Mouse (Mus musculus): Measurements from ENCODE around the gene Olfr648. TPM values are rescaled to one million over a fixed set of nuclear protein-coding genes. Genes with fewer than 3 reads are reported as not detected.

Gene Olfr648
- polyA plus RNA-seq, 1 experiment from 2014 or later = 0.10 TPM

- 65% methylated on average over 6 of the region's 6 CpGs for WGBS
- Histone ChIP-seq H3K4me3 (replicated peaks) (no peak overlapping the region), H3K36me3 (no peaks in the 10 kb centered on the region), H3K9me3 (replicated peaks) (no peaks in the 10 kb centered on the region), H3K27me3 (no peaks in the 10 kb centered on the region), H3K4me1 (no peaks in the 10 kb centered on the region), H3K27ac (no peak overlapping the region), H3K4me2 (no peak overlapping the region), H3K9ac (no peak overlapping the region)
- ATAC-seq (replicated peaks; ENCODE audit: low FRiP score) = 0 out of 2 replicates have a peak, but pooled peaks have one; percentile 46
Measured at GRCm38 (mm10) chr7:104169634-104170204, 13.5 kb downstream of the Olfr648 start.

GRCm38 (mm10) chr7:104167105-104167504 is 16.1 kb downstream of the Olfr648 start:
- no peaks in the 10 kb centered on the region for H3K36me3 ChIP-seq
- no peaks in the 10 kb centered on the region for H3K9me3 ChIP-seq (replicated peaks)
- H3K4me2 ChIP-seq = no peak overlapping the region
- no peak overlapping the region for H3K4me3 ChIP-seq (replicated peaks)
- H3K9ac ChIP-seq = no peak overlapping the region
- H3K4me1 ChIP-seq = no peaks in the 10 kb centered on the region
- WGBS = 79% methylated on average over 6 of the region's 6 CpGs
- H3K27me3 ChIP-seq = no peaks in the 10 kb centered on the region
- ATAC-seq (replicated peaks; ENCODE audit: low FRiP score) = 0 out of 2 replicates have a peak, but pooled peaks have one; percentile 18
- no peak overlapping the region for H3K27ac ChIP-seq

- Histone ChIP-seq H3K27ac (no peak within 1 kb of the TSS), H3K4me3 (replicated peaks) (no peak within 1 kb of the TSS), H3K36me3 (no peaks in the 10 kb centered on the region), H3K4me2 (no peak within 1 kb of the TSS), H3K27me3 (no peaks in the 10 kb centered on the region), H3K9ac (no peak within 1 kb of the TSS), H3K4me1 (no peaks in the 10 kb centered on the region), H3K9me3 (replicated peaks) (no peaks in the 10 kb centered on the region)
- no peak for ATAC-seq (replicated peaks; ENCODE audit: low FRiP score)
- 86% methylated on average over 2 of the region's 2 CpGs for WGBS
Measured at GRCm38 (mm10) chr7:104150456-104150855, 32.7 kb downstream of the Olfr648 start, which contains the start of gene Ubqlnl. Gene Ubqlnl, minus strand, starts transcription at chr7:104150556.

- Histone ChIP-seq H3K9me3 (replicated peaks) (no peaks in the 10 kb centered on the region), H3K4me3 (replicated peaks) (no peak within 1 kb of the TSS), H3K36me3 (no peaks in the 10 kb centered on the region), H3K9ac (no peak within 1 kb of the TSS), H3K4me2 (no peak within 1 kb of the TSS), H3K4me1 (no peaks in the 10 kb centered on the region), H3K27me3 (no peaks in the 10 kb centered on the region), H3K27ac (no peak within 1 kb of the TSS)
- WGBS = 78% methylated on average over 3 of the region's 3 CpGs
- no peak for ATAC-seq (replicated peaks; ENCODE audit: low FRiP score)
Measured at GRCm38 (mm10) chr7:104143179-104143578, 40.0 kb downstream of the Olfr648 start, which contains the start of gene Ubqln3. Gene Ubqln3, minus strand, starts transcription at chr7:104143279.

GRCm38 (mm10) chr7:104137305-104137704 is 45.9 kb downstream of the Olfr648 start, which contains the start of gene Olfr643:
Gene Olfr643, minus strand, starts transcription at chr7:104137405.
- Histone ChIP-seq H3K4me1 (no peaks in the 10 kb centered on the region), H3K4me2 (no peak within 1 kb of the TSS), H3K9ac (no peak within 1 kb of the TSS), H3K27ac (no peak within 1 kb of the TSS), H3K9me3 (replicated peaks) (no peaks in the 10 kb centered on the region), H3K36me3 (no peaks in the 10 kb centered on the region), H3K27me3 (no peaks in the 10 kb centered on the region), H3K4me3 (replicated peaks) (no peak within 1 kb of the TSS)
- 92% methylated on average over 5 of the region's 5 CpGs for WGBS
- ATAC-seq (replicated peaks; ENCODE audit: low FRiP score) = no peak

GRCm38 (mm10) chr7:104129726-104130125 is 53.5 kb downstream of the Olfr648 start, which contains the start of gene Ubqln5:
Gene Ubqln5, minus strand, starts transcription at chr7:104129826.
- no peaks in the 10 kb centered on the region for H3K4me1 ChIP-seq
- ATAC-seq (replicated peaks; ENCODE audit: low FRiP score) = no peak
- no peaks in the 10 kb centered on the region for H3K36me3 ChIP-seq
- H3K9me3 ChIP-seq (replicated peaks) = no peaks in the 10 kb centered on the region
- no peak within 1 kb of the TSS for H3K4me2 ChIP-seq
- 88% methylated on average over 5 of the region's 5 CpGs for WGBS
- no peak within 1 kb of the TSS for H3K9ac ChIP-seq
- no peaks in the 10 kb centered on the region for H3K27me3 ChIP-seq
- no peak within 1 kb of the TSS for H3K27ac ChIP-seq
- no peak within 1 kb of the TSS for H3K4me3 ChIP-seq (replicated peaks)

Other genes with a start within 250 kb of the Olfr648 start
- not detected in 2 replicates for gene Olfr632, start 249.0 kb downstream of the Olfr648 start, polyA plus RNA-seq (2015; fragmentation: Nextera tagmentation; extraction: Ambion mirVana)
- gene Olfr633, start 239.0 kb downstream of the Olfr648 start, polyA plus RNA-seq (2015; fragmentation: Nextera tagmentation; extraction: Ambion mirVana) = not detected in 2 replicates
- not detected in 2 replicates for gene Olfr635, start 212.2 kb downstream of the Olfr648 start, polyA plus RNA-seq (2015; fragmentation: Nextera tagmentation; extraction: Ambion mirVana)
- not detected in 2 replicates for gene Olfr638, start 184.6 kb downstream of the Olfr648 start, polyA plus RNA-seq (2015; fragmentation: Nextera tagmentation; extraction: Ambion mirVana)
- 0.03 TPM in 1 of 2 replicates, not detected in the other for gene Olfr639, start 166.1 kb downstream of the Olfr648 start, polyA plus RNA-seq (2015; fragmentation: Nextera tagmentation; extraction: Ambion mirVana)
- gene Olfr640, start 157.8 kb downstream of the Olfr648 start, polyA plus RNA-seq (2015; fragmentation: Nextera tagmentation; extraction: Ambion mirVana) = not detected in 2 replicates
- not detected in 2 replicates for gene Olfr641, start 147.9 kb downstream of the Olfr648 start, polyA plus RNA-seq (2015; fragmentation: Nextera tagmentation; extraction: Ambion mirVana)
- not detected in 2 replicates for gene Olfr642, start 130.7 kb downstream of the Olfr648 start, polyA plus RNA-seq (2015; fragmentation: Nextera tagmentation; extraction: Ambion mirVana)
- gene 4930516K23Rik, start 121.9 kb downstream of the Olfr648 start, polyA plus RNA-seq (2015; fragmentation: Nextera tagmentation; extraction: Ambion mirVana) = not detected in 2 replicates
- gene Olfr644, start 111.5 kb downstream of the Olfr648 start, polyA plus RNA-seq (2015; fragmentation: Nextera tagmentation; extraction: Ambion mirVana) = not detected in 2 replicates
- not detected in 2 replicates for gene Olfr645, start 97.9 kb downstream of the Olfr648 start, polyA plus RNA-seq (2015; fragmentation: Nextera tagmentation; extraction: Ambion mirVana)
- not detected in 2 replicates for gene Olfr646, start 78.5 kb downstream of the Olfr648 start, polyA plus RNA-seq (2015; fragmentation: Nextera tagmentation; extraction: Ambion mirVana)
- gene Ubqln5, start 53.6 kb downstream of the Olfr648 start, polyA plus RNA-seq (2015; fragmentation: Nextera tagmentation; extraction: Ambion mirVana) = not detected in 2 replicates
- not detected in 2 replicates for gene Olfr643, start 46.0 kb downstream of the Olfr648 start, polyA plus RNA-seq (2015; fragmentation: Nextera tagmentation; extraction: Ambion mirVana)
- gene Ubqln3, start 40.1 kb downstream of the Olfr648 start, polyA plus RNA-seq (2015; fragmentation: Nextera tagmentation; extraction: Ambion mirVana) = not detected in 2 replicates
- gene Ubqlnl, start 32.8 kb downstream of the Olfr648 start, polyA plus RNA-seq (2015; fragmentation: Nextera tagmentation; extraction: Ambion mirVana) = not detected in 2 replicates
- not detected in 2 replicates for gene Olfm5, start 18.6 kb downstream of the Olfr648 start, polyA plus RNA-seq (2015; fragmentation: Nextera tagmentation; extraction: Ambion mirVana)
- gene Olfr649, start 12.6 kb upstream of the Olfr648 start, polyA plus RNA-seq (2015; fragmentation: Nextera tagmentation; extraction: Ambion mirVana) = not detected in 2 replicates
- gene Trim6, start 35.4 kb upstream of the Olfr648 start, polyA plus RNA-seq (2015; fragmentation: Nextera tagmentation; extraction: Ambion mirVana) = 1.9 and 2.2 TPM in 2 replicates
- 2.0 and 2.1 TPM in 2 replicates for gene Trim34a, start 61.1 kb upstream of the Olfr648 start, polyA plus RNA-seq (2015; fragmentation: Nextera tagmentation; extraction: Ambion mirVana)
- 0.30 and 0.38 TPM in 2 replicates for gene Trim5, start 104.7 kb upstream of the Olfr648 start, polyA plus RNA-seq (2015; fragmentation: Nextera tagmentation; extraction: Ambion mirVana)
- 7.1 and 7.5 TPM in 2 replicates for gene Trim12a, start 132.1 kb upstream of the Olfr648 start, polyA plus RNA-seq (2015; fragmentation: Nextera tagmentation; extraction: Ambion mirVana)
- gene Trim34b, start 146.1 kb upstream of the Olfr648 start, polyA plus RNA-seq (2015; fragmentation: Nextera tagmentation; extraction: Ambion mirVana) = 0.09 TPM in 1 of 2 replicates, not detected in the other
- gene Trim12c, start 170.0 kb upstream of the Olfr648 start, polyA plus RNA-seq (2015; fragmentation: Nextera tagmentation; extraction: Ambion mirVana) = 2.2 and 2.3 TPM in 2 replicates
- 0.09 TPM in 1 of 2 replicates, not detected in the other for gene Trim30b, start 186.5 kb upstream of the Olfr648 start, polyA plus RNA-seq (2015; fragmentation: Nextera tagmentation; extraction: Ambion mirVana)
- 0.12 and 0.22 TPM in 2 replicates for gene Trim30c, start 217.4 kb upstream of the Olfr648 start, polyA plus RNA-seq (2015; fragmentation: Nextera tagmentation; extraction: Ambion mirVana)

All from kidney, embryonic 15.5 days (tissue).